Mouse (Mus musculus): ENCODE measurements around the gene Clk2.

The Clk2 gene

DNA sequence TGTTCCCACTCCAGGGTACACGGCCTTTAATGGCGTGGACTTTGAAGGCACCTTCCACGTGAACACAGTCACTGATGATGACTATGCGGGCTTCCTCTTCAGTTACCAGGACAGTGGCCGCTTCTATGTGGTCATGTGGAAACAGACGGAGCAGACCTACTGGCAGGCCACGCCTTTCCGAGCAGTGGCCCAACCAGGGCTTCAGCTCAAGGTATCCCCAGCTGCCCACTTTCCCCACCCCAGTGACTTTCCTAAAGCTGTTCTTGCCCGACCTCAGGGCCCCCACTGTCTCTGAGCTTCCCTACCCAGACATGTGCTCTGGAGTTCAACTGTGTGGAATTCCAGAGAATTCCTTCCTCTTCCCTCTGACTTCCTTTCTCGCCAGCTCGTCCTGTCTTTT is 60.2 kb downstream of the Clk2 start:
- no peak for DNase-seq (ENCODE audit: low spot score)

DNA sequence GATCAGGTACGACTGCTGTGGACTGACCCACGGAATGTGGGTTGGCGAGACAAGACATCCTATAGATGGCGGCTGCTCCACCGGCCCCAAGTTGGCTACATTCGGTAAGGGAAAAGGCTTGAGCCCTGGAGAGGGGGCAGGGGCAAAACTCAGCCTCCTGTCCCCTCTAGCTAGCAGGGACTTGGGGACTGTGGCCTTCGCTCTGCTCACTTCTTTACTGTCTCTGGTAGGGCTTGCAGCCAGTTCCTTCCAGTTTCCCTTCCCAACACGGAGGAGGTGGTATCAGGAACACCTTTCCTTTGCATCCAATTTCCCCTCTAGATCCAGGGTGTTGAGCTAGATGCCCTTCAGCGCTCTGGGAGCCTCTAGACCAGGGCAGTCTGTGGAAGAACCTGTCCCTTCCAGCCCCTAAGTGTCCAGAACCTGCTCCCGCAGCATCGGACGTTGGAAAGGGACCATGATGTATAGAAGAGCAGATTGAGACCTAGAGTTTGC is 60.8 kb downstream of the Clk2 start:
- no peak for DNase-seq (ENCODE audit: low spot score)

DNA sequence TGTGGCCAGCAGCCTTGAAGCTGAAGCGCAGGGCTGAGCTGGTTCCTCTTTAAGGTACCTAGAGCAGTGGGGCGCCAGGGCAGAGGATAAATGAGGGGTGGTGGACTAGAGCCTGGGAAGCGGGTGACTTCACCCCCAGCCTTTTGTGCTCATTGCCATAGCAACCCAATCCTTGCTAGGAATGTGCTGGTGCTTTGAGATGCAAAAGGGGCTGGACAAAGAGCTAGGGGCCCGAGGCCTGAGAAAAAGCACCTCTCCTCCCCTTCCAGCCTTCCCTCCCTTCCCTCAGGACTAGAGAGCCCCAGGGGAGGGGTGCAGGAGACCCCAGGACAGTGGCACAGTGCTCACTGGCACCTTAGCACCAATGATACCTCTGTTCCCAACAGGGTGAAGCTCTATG is 61.3 kb downstream of the Clk2 start:
- DNase-seq (ENCODE audit: low spot score): no peak

DNA sequence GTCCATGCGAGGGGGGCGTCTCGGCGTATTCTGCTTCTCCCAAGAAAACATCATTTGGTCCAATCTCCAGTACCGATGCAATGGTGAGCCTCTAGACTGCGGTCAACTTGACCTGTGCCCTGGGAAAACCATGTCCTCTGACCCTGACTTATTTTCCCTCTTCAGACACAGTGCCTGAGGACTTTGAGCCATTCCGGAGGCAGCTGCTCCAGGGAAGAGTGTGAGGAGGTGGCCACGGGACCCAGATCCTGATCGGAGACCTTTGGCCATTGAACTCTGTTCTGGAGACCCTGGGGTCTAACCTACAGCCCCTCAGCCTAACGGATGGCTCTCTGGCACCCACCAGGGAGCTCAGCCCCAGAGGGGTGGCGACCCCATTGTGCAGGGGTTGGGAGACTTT is 61.8 kb downstream of the Clk2 start:
- no peak for DNase-seq (ENCODE audit: low spot score)

All from testis, postnatal 10 days (tissue).